Mouse (Mus musculus) embryonic fibroblast, embryonic 13.5 days (primary cell): ENCODE measurements at regions not wholly inside any gene's neighbourhood (a gene's known extent, or its start where the extent isn't known, plus 50 kb on each side); places are given as distances from the start of the nearest gene placed in this dataset.

Experiments used
- H3K27ac ChIP-seq: 2 replicates; pipeline ENCODE4 v1.5.1; 2012; ENCODE audit warnings: low read length, control low read depth, inconsistent platforms; ENCODE audit not compliant: insufficient read depth
- H3K4me1 ChIP-seq: 2 replicates; pipeline ENCODE4 v1.6.1; 2011; ENCODE audit warnings: low read length; ENCODE audit not compliant: control insufficient read depth, insufficient read depth
- H3K4me3 ChIP-seq: 2 replicates; pipeline ENCODE4 v1.5.1; 2011; ENCODE audit warnings: mild to moderate bottlenecking, control low read depth, low read length; ENCODE audit not compliant: insufficient read depth
- CTCF ChIP-seq: IDR thresholded peaks from 2 replicates; pipeline ENCODE4 v1.5.1; 2011; ENCODE audit warnings: mild to moderate bottlenecking, control low read depth, low read length, moderate library complexity, borderline replicate concordance; ENCODE audit not compliant: insufficient read depth
- POLR2A ChIP-seq: IDR thresholded peaks from 2 replicates; pipeline ENCODE4 v1.6.1; 2011; ENCODE audit warnings: low read depth, mild to moderate bottlenecking, control low read depth, low read length, moderate library complexity

GRCm38 (mm10) chr13:99782883-99783721 is 117.8 kb downstream of the Cartpt start:
- Histone ChIP-seq H3K4me1 (no peaks in the 10 kb centered on the region), H3K27ac (no peak overlapping the region), H3K4me3 (no peak overlapping the region)
- TF ChIP-seq POLR2A (no peak), CTCF (no peak)

GRCm38 (mm10) chr13:99781616-99782015 is 119.3 kb downstream of the Cartpt start:
- H3K4me3 ChIP-seq: no peak overlapping the region
- no peak overlapping the region for H3K27ac ChIP-seq
- no peak for TF ChIP-seq POLR2A
- TF ChIP-seq CTCF: no peak

DNA sequence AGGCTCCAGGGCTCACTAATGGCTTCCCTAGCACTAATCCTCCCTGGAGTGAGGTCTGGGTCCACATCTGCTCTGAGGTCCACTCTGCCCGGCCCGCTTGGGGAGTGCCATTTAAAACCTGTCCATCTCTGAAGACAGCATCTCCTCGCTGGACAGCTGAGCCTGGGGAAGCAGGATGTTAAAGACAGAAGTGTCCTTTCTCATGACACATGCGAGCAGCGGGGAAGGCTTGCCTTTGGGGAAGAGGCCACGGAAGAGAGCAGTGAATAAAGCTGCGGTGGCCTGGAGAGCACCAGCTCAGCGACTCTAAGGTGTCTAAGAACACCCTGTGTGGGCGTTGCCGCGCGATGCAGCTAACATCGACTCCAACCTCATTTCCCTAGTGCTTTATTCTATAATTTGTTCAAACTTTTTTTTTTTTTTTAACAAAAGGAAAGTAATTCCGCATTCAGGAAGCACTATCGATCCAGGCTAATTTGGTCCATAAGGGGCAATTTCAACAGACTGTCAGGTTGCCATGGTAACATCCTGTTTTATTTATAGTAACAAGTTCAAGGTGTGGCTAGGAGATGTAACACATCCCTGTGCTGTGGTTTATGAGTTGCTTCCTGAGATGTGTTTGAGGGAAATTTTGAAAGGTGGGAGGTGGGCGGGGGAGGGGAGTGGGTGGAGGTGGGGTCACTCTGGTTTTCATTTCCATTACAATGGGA is 120.0 kb downstream of the Cartpt start:
- Histone ChIP-seq H3K27ac (no peak overlapping the region), H3K4me3 (no peak overlapping the region), H3K4me1 (no peaks in the 10 kb centered on the region)
- no peak for TF ChIP-seq CTCF
- no peak for TF ChIP-seq POLR2A

More at GRCm38 (mm10) chr13:99781616-99782015, 119.3 kb downstream of the Cartpt start:
- H3K4me1 ChIP-seq: no peaks in the 10 kb centered on the region

DNA sequence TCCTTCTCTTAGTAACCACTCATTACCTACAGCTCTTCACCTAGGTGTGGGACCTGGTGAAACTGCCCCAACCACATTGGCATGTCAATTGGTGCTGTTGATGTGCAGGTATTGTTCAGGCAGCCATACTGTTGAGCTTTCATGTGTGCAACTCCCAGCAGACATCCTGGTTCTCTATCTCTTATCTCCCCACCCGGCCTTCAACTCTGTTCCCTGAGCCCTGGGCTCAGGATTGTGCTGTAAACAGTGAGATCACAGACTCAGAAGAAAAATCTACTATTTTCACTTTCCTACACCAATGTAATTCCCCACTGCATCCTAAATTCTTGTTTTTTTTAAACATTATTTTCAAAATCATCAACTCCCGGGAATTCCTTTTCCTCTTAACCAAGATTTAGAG is 122.1 kb downstream of the Cartpt start:
- no peak for TF ChIP-seq POLR2A
- no peak for TF ChIP-seq CTCF
- H3K27ac ChIP-seq: no peak overlapping the region
- H3K4me1 ChIP-seq: no peaks in the 10 kb centered on the region
- no peak overlapping the region for H3K4me3 ChIP-seq

GRCm38 (mm10) chr13:99777736-99778135 is 123.2 kb downstream of the Cartpt start:
- H3K4me1 ChIP-seq: no peaks in the 10 kb centered on the region
- H3K27ac ChIP-seq: no peak overlapping the region
- TF ChIP-seq CTCF (no peak), POLR2A (no peak)
- no peak overlapping the region for H3K4me3 ChIP-seq

DNA sequence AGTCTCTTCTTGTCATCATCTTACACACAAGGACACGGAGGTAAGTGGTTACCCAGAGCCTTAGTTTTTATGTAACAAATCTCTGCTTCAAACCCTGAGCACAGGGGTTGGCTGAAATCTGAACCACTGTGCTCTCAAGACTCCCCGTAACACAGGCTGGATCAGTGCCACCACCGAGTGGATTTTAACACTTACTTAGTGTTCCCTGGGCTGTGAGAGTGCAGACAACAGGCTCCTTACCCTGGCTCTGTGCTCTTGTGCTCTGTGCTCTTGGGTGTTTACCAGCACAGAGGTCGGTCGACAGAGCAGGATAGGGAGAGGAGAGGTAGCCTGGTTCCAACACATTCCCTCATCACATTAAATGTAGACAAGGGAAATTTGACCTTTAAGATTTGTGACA is 134.9 kb downstream of the Cartpt start:
- H3K4me1 ChIP-seq: no peaks in the 10 kb centered on the region; the same call in 1 of the 2 replicates
- no peak for TF ChIP-seq CTCF
- no peak for TF ChIP-seq POLR2A
- no peak overlapping the region for H3K4me3 ChIP-seq
- no peak overlapping the region for H3K27ac ChIP-seq

GRCm38 (mm10) chr13:99764764-99765163 is 136.1 kb downstream of the Cartpt start:
- Histone ChIP-seq H3K27ac (no peak overlapping the region), H3K4me3 (no peak overlapping the region), H3K4me1 (no peaks in the 10 kb centered on the region; the same call in 1 of the 2 replicates)

DNA sequence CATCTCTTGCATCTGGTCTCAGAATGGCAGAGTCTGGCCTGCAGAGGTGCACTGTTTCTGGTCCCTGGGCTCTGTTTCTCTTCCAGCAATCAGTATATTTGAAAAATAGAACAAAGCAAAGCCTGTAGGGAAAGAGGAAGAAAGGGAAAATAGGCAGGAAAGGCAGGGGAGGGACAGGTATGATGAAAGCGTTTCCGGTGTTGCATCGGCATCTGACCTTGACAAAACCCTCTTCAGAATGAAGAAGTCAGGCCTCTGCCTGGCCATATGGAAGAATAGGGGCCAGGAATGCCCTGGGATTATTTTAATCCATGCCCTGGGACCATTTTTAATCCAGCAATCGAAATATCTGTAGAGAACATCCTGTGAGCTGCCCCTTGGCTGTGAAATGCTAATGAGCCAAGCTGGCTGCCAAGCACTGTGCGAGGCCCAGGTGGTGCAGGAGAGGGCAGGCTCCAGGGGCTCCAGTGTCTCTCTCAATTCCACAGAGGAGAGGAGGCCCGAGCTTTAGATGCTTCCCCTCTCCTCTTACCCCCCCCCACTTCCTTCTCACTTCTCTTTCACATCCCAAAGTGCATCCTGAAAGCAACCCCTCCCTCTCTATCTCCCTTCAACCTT is 136.7 kb downstream of the Cartpt start:
- Histone ChIP-seq H3K27ac (no peak overlapping the region), H3K4me3 (no peak overlapping the region), H3K4me1 (no peaks in the 10 kb centered on the region; the same call in 1 of the 2 replicates)
- TF ChIP-seq POLR2A: no peak
- TF ChIP-seq CTCF: no peak

More at GRCm38 (mm10) chr13:99764764-99765163, 136.1 kb downstream of the Cartpt start:
- TF ChIP-seq POLR2A (no peak), CTCF (no peak)

- no peak overlapping the region for H3K27ac ChIP-seq
- no peak for TF ChIP-seq CTCF
- no peak for TF ChIP-seq POLR2A
- no peak overlapping the region for H3K4me3 ChIP-seq
- H3K4me1 ChIP-seq: no peaks in the 10 kb centered on the region; the same call in 1 of the 2 replicates
These were observed 139.0 kb downstream of the Cartpt start for GRCm38 (mm10) chr13:99761843-99762242.
